Mouse (Mus musculus) embryonic facial prominence, embryonic 10.5 days (tissue): Measurements from ENCODE around the gene Capn7. TPM values are rescaled to one million over a fixed set of nuclear protein-coding genes. Genes with fewer than 3 reads are reported as not detected.

Experiments
- DNase-seq: peaks from one replicate; pipeline ENCODE4 v3.0.0-alpha.2; 2017; ENCODE audit warnings: low spot score
- H3K27ac ChIP-seq: fragments of 300-500 bp; sonication (generic); replicated peaks from 2 replicates; pipeline ENCODE4 v1.5.1; 2016; ENCODE audit warnings: mild to moderate bottlenecking
- H3K27me3 ChIP-seq: fragments of 300-500 bp; sonication (generic); replicated peaks from 2 replicates; pipeline ENCODE4 v1.6.1; 2016; ENCODE audit warnings: low read depth, mild to moderate bottlenecking; ENCODE audit not compliant: poor library complexity, severe bottlenecking
- H3K36me3 ChIP-seq: fragments of 300-500 bp; sonication (generic); replicated peaks from 2 replicates; pipeline ENCODE4 v1.6.1; 2016; ENCODE audit warnings: mild to moderate bottlenecking, moderate library complexity
- H3K4me1 ChIP-seq: fragments of 300-500 bp; sonication (generic); 2 replicates; pipeline ENCODE4 v1.6.1; 2016
- H3K4me3 ChIP-seq: fragments of 300-500 bp; sonication (generic); 2 replicates; pipeline ENCODE4 v1.5.1; 2016; ENCODE audit warnings: mild to moderate bottlenecking, moderate library complexity
- H3K9me3 ChIP-seq: fragments of 300-500 bp; sonication (generic); 2 replicates; pipeline ENCODE4 v1.6.1; 2016; ENCODE audit warnings: mild to moderate bottlenecking
- WGBS: fragments of 180-500 bp; shearing (Covaris S2); methylation state at CpG from one replicate; pipeline ENCODE4 v1.1.7; 2016; 5-methylcytosine and 5-hydroxymethylcytosine counted together
- polyA plus RNA-seq: library from polyadenylated mRNA; unstranded; fragments of >200 nt; fragmentation: Nextera tagmentation; extraction: Ambion mirVana; gene quantifications from 2 replicates; pipeline ENCODE4 v1.2.1, GENCODE M21; 2016

Capn7 gene
- polyA plus RNA-seq, 1 experiment from 2014 or later: 28.3 TPM

- Histone ChIP-seq H3K4me3 (no peak overlapping the region), H3K36me3 (peaks cover 14% of the 10 kb centered on the region), H3K27ac (no peak overlapping the region), H3K9me3 (peaks cover 5% of the 10 kb centered on the region; the same call in 1 of the 2 replicates), H3K4me1 (peaks cover 35% of the 10 kb centered on the region), H3K27me3 (no peaks in the 10 kb centered on the region)
- no peak for DNase-seq
- WGBS: 87% methylated on average over 5 of the region's 5 CpGs
Measured at GRCm38 (mm10) chr14:31392300-31392699, 55.9 kb downstream of the Capn7 start.

- 86% methylated on average over 8 of the region's 8 CpGs for WGBS
- Histone ChIP-seq H3K36me3 (peaks cover 20% of the 10 kb centered on the region), H3K27ac (peak overlapping the region; percentile 5; the same call in 1 of the 2 replicates), H3K4me3 (no peak overlapping the region), H3K27me3 (no peaks in the 10 kb centered on the region), H3K9me3 (peaks cover 5% of the 10 kb centered on the region; the same call in 1 of the 2 replicates), H3K4me1 (peaks cover 30% of the 10 kb centered on the region)
- no peak for DNase-seq
Measured at GRCm38 (mm10) chr14:31392873-31393545, 56.6 kb downstream of the Capn7 start.

GRCm38 (mm10) chr14:31393546-31393890 lies 57.1 kb downstream of the Capn7 start:
- no peaks in the 10 kb centered on the region for H3K27me3 ChIP-seq
- H3K4me1 ChIP-seq: peaks cover 25% of the 10 kb centered on the region
- peaks cover 21% of the 10 kb centered on the region for H3K36me3 ChIP-seq
- DNase-seq: no peak
- H3K4me3 ChIP-seq: no peak overlapping the region
- peaks cover 5% of the 10 kb centered on the region; the same call in 1 of the 2 replicates for H3K9me3 ChIP-seq
- WGBS: 79% methylated on average over 3 of the region's 3 CpGs
- peak overlapping the region; percentile 5; the same call in 1 of the 2 replicates for H3K27ac ChIP-seq

DNA sequence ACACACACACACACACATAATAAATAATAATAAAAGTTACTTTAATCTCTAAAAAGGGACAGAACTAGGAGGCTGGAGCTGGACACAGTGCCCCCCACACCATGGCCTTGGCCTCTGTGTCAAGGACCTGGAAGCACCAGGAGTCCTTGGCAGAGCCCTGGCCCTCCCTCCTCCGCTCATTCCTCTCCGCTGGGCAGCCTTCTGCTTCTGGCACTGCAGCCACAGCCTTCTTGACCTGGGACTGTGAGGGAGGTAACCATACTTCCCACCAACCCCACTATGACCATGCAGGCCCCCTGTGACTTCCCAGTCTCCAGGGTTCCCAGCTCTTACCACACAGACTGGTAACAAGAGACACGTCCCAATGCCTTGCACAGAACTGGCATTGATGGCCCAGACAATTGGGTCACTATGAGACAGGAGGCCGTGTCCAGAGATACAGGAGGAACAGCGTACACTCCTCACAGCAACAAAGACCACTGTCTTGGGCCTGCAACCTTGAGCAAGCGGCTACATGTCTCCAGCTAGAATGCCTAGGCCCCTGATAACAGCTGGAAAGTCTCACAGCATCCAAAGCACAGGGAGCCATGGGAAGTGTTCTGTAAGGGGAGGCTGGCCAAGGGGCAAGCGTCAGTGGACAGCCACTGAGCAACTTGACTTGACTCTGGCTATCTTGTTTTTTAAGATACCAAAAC lies 57.6 kb downstream of the Capn7 start:
- Histone ChIP-seq H3K4me3 (no peak overlapping the region), H3K27ac (no peak overlapping the region), H3K36me3 (peaks cover 21% of the 10 kb centered on the region), H3K9me3 (peaks cover 5% of the 10 kb centered on the region; the same call in 1 of the 2 replicates), H3K27me3 (no peaks in the 10 kb centered on the region), H3K4me1 (peaks cover 25% of the 10 kb centered on the region)
- 82% methylated on average over 7 of the region's 7 CpGs for WGBS
- DNase-seq: no peak

DNA sequence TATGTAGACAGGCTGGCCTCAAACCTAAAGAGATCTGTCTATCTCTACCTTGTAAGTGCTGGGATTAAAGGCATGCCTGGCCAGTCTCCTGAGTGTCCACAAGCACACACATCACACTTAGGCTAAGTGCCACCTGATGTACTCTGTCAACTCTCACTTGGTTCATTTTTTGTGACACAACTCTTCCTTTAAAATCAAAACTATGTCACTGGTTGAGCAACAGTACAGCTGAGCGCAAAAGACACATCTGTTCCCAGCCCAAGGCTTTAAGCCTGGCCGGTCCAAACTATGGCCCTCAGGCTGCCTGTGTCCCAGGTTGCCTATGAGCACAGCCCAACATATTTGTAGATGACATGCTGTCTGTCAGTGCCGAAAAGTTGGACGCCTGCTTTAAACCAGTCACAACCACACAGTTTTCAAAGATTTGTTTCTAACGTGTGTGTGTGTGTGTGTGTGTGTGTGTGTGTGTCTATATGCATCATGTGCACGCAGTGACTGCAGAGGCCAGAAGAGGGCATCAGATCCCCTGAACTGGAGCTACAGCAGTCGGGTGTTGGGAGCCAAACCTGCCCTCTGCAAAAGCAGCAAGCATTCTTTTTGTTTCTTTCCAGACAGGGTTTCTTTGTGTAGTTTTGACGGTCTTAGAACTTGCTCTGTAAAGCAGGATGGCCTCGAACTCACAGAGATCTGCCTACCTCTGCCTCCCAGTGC lies 58.5 kb downstream of the Capn7 start:
- DNase-seq: no peak
- Histone ChIP-seq H3K4me1 (peaks cover 23% of the 10 kb centered on the region), H3K27me3 (no peaks in the 10 kb centered on the region), H3K27ac (no peak overlapping the region), H3K9me3 (peaks cover 5% of the 10 kb centered on the region; the same call in 1 of the 2 replicates), H3K4me3 (no peak overlapping the region), H3K36me3 (peaks cover 21% of the 10 kb centered on the region)
- WGBS: 93% methylated on average over 9 of the region's 9 CpGs

DNA sequence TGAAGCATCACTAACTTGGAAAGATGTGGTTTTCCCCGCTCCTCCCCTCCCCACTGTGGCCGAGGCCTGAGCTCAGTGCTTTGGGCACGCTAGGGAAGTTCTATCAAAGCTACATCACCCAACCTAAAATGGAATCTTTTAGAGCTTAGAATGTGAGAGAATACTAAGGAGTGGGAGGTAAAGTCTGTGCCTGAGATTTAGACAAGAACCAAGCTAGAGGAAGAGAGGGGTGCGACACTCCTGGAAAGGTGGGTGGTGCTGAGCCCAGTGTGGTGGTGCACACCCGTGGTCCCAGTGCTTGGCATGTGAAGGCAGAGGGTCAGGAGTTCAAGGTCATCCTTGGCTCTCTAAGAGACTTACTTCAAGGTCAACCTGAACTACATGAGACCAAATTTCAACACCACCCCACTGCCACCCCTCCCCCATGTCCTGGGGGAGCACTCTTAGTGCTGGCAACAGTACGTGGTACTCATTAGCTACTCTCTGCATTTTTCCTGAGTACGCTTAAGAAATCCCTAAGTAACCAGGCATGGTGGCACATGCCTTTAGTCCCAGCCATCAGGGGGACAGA lies 59.3 kb downstream of the Capn7 start:
- no peak for DNase-seq
- peaks cover 27% of the 10 kb centered on the region for H3K36me3 ChIP-seq
- H3K4me1 ChIP-seq: peaks cover 29% of the 10 kb centered on the region
- H3K27me3 ChIP-seq: no peaks in the 10 kb centered on the region
- WGBS: 89% methylated on average over 7 of the region's 7 CpGs
- H3K27ac ChIP-seq: no peak overlapping the region
- peaks cover 5% of the 10 kb centered on the region; the same call in 1 of the 2 replicates for H3K9me3 ChIP-seq
- no peak overlapping the region for H3K4me3 ChIP-seq

DNA sequence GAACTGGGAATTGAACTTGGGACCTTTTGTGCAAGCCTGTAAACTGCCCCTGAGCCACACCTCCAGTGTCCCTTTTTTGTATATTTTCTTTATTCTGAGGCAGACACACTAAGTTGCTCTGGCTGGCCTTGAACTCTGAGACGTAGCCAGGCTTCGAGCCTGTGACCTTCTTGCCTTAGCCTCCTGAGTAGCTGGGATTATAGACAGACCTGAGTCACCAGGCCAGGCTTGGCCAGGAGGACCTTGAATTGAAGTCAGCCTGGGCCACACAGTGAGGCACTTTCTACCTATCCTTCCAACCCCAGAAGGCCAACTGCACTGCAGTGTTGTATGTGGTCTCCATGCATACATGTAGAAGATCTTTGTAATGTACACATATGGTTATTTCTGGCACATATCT lies 60.0 kb downstream of the Capn7 start:
- no peak overlapping the region for H3K4me3 ChIP-seq
- WGBS: 88% methylated on average over 2 of the region's 2 CpGs
- no peaks in the 10 kb centered on the region for H3K27me3 ChIP-seq
- peaks cover 5% of the 10 kb centered on the region; the same call in 1 of the 2 replicates for H3K9me3 ChIP-seq
- no peak for DNase-seq
- peaks cover 35% of the 10 kb centered on the region for H3K4me1 ChIP-seq
- H3K36me3 ChIP-seq: peaks cover 28% of the 10 kb centered on the region
- H3K27ac ChIP-seq: no peak overlapping the region

DNA sequence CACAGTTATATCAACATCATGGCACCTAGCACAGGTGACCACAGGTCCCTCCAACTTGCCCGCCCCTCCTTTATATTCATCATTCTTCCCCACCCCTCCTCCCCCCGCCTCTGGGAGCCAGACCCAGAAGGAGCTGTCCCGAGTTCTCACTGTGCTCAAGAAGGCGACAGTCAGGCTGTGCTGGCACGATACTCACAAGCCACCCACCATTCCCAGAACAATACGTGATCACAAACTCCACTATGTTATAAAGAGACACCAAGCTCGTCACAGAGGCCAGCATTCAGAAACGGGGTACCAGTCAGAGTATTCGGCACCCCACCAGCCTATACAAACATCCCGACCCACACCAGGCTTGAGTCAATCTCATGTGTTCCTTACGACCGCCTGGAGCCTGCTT lies 60.9 kb downstream of the Capn7 start:
- Histone ChIP-seq H3K9me3 (peaks cover 5% of the 10 kb centered on the region; the same call in 1 of the 2 replicates), H3K27me3 (no peaks in the 10 kb centered on the region), H3K4me1 (peaks cover 39% of the 10 kb centered on the region), H3K36me3 (peaks cover 28% of the 10 kb centered on the region), H3K27ac (no peak overlapping the region), H3K4me3 (no peak overlapping the region)
- DNase-seq: no peak
- 87% methylated on average over 12 of the region's 12 CpGs for WGBS

- WGBS: 91% methylated on average over 9 of the region's 9 CpGs
- Histone ChIP-seq H3K27ac (no peak overlapping the region), H3K4me3 (no peak overlapping the region), H3K36me3 (peaks cover 28% of the 10 kb centered on the region), H3K4me1 (peaks cover 42% of the 10 kb centered on the region), H3K9me3 (peaks cover 5% of the 10 kb centered on the region; the same call in 1 of the 2 replicates), H3K27me3 (no peaks in the 10 kb centered on the region)
- no peak for DNase-seq
Measured at GRCm38 (mm10) chr14:31397791-31398595, 61.6 kb downstream of the Capn7 start.

- WGBS: 88% methylated on average over 11 of the region's 11 CpGs
- DNase-seq: no peak
- peaks cover 5% of the 10 kb centered on the region; the same call in 1 of the 2 replicates for H3K9me3 ChIP-seq
Measured at GRCm38 (mm10) chr14:31398819-31399218, 62.4 kb downstream of the Capn7 start.

GRCm38 (mm10) chr14:31399271-31399670 lies 62.8 kb downstream of the Capn7 start:
- 76% methylated on average over 3 of the region's 3 CpGs for WGBS
- DNase-seq: no peak
- Histone ChIP-seq H3K4me3 (no peak overlapping the region), H3K27ac (no peak overlapping the region), H3K36me3 (peaks cover 33% of the 10 kb centered on the region), H3K27me3 (no peaks in the 10 kb centered on the region), H3K9me3 (peaks cover 5% of the 10 kb centered on the region; the same call in 1 of the 2 replicates), H3K4me1 (peaks cover 41% of the 10 kb centered on the region)

More at GRCm38 (mm10) chr14:31398819-31399218, 62.4 kb downstream of the Capn7 start:
- H3K4me1 ChIP-seq: peaks cover 41% of the 10 kb centered on the region
- H3K27me3 ChIP-seq: no peaks in the 10 kb centered on the region
- H3K27ac ChIP-seq: no peak overlapping the region
- peaks cover 32% of the 10 kb centered on the region for H3K36me3 ChIP-seq
- no peak overlapping the region for H3K4me3 ChIP-seq
